Mouse (Mus musculus) kidney, postnatal 0 days (tissue): ENCODE results near the gene Adam15. TPM values are rescaled to one million over a fixed set of nuclear protein-coding genes. Genes with fewer than 3 reads are reported as not detected.

ENCODE experiments used
- ATAC-seq: fragments of 200-750 bp; cut with Nextera tagmentation; replicated peaks from 2 replicates; pipeline ENCODE4 v1.8.0; 2017; ENCODE audit warnings: low read depth, moderate number of reproducible peaks, moderate TSS enrichment, moderate library complexity; ENCODE audit not compliant: low FRiP score
- DNase-seq: peaks from one replicate; pipeline ENCODE4 v3.0.0-alpha.2; 2016; ENCODE audit warnings: low spot score
- H3K27ac ChIP-seq: fragments of 300-500 bp; sonication (generic); 2 replicates; pipeline ENCODE4 v1.5.1; 2014; ENCODE audit warnings: mild to moderate bottlenecking
- H3K27me3 ChIP-seq: fragments of 300-500 bp; sonication (generic); 2 replicates; pipeline ENCODE4 v1.6.1; 2014; ENCODE audit warnings: low read length, mixed read lengths; ENCODE audit not compliant: insufficient read depth
- H3K36me3 ChIP-seq: fragments of 300-500 bp; sonication (generic); 2 replicates; pipeline ENCODE4 v1.6.1; 2014; ENCODE audit warnings: low read length, mixed read lengths; ENCODE audit not compliant: insufficient read depth
- H3K4me1 ChIP-seq: fragments of 300-500 bp; sonication (generic); replicated peaks from 2 replicates; pipeline ENCODE4 v1.6.1; 2014; ENCODE audit warnings: antibody characterized with exemption, low read length, mixed read lengths; ENCODE audit not compliant: insufficient read depth
- H3K4me2 ChIP-seq: fragments of 300-500 bp; sonication (generic); 2 replicates; pipeline ENCODE4 v1.6.1; 2014; ENCODE audit warnings: mild to moderate bottlenecking, low read length, moderate library complexity, mixed read lengths
- H3K4me3 ChIP-seq: fragments of 300-500 bp; sonication (generic); replicated peaks from 2 replicates; pipeline ENCODE4 v1.5.1; 2014; ENCODE audit warnings: low read depth, low read length
- H3K9ac ChIP-seq: fragments of 300-500 bp; sonication (generic); 2 replicates; pipeline ENCODE4 v1.6.1; 2014; ENCODE audit warnings: low read depth, low read length
- H3K9me3 ChIP-seq: fragments of 300-500 bp; sonication (generic); replicated peaks from 2 replicates; pipeline ENCODE4 v1.6.1; 2016; ENCODE audit warnings: low read length, inconsistent platforms, mixed read lengths
- CTCF ChIP-seq: IDR thresholded peaks from 2 replicates; pipeline ENCODE4 v1.5.1; 2016; ENCODE audit warnings: antibody characterized with exemption, low read depth, mild to moderate bottlenecking, moderate library complexity
- WGBS: fragments of 180-500 bp; shearing (Covaris S2); extraction: QIAGEN DNeasy Blood & Tissue Kit; methylation state at CpG from one replicate; pipeline ENCODE4 v1.1.7; 2014; 5-methylcytosine and 5-hydroxymethylcytosine counted together
- polyA plus RNA-seq: library from polyadenylated mRNA; unstranded; fragments of >200 nt; fragmentation: Nextera tagmentation; extraction: Ambion mirVana; gene quantifications from 2 replicates; pipeline ENCODE4 v1.2.1, GENCODE M21; 2015

Adam15 gene
- polyA plus RNA-seq, 1 experiment from 2014 or later = 85.4 TPM

DNA sequence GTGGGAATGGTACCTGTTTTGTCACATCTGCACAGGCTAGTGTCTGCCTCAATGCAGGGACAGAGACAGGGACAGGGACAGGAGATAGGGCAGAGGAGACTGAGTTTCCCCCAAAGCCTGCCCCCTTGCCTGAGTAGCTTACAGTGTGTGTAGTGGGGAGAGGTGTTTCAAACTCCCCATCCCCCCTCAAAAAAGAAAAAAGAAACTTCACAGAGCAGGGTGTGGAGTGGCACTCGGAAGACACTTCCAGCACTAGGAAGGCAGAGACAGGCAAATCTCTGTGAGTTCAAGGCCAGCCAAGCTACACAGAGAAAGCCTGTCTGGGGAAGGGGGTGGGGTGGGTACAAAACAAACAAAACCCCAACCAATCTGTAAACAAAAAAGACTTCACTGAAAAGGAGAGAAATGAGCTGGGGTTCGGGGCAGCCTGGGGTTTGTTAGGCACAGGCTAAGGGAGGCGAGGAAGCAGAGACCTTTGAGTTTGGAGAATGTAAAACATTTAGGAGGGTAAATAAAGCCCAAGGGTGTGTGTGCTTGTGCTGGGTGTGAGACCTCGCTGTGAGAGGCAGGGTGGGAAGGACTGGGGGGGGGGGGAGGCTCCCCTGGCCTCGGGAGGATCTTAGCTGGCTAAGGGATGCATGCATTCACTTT lies 23.9 kb upstream of the Adam15 start:
- H3K4me1 ChIP-seq = peaks cover 4% of the 10 kb centered on the region; the same call in 1 of the 2 replicates
- no peak overlapping the region for H3K4me2 ChIP-seq
- no peaks in the 10 kb centered on the region for H3K27me3 ChIP-seq
- H3K27ac ChIP-seq = no peak overlapping the region
- H3K9me3 ChIP-seq = no peaks in the 10 kb centered on the region
- WGBS = 47% methylated on average over 5 of the region's 5 CpGs
- no peak for TF ChIP-seq CTCF
- DNase-seq (no peak), ATAC-seq (no peak)
- H3K4me3 ChIP-seq = no peak overlapping the region
- no peak overlapping the region for H3K9ac ChIP-seq
- H3K36me3 ChIP-seq = no peaks in the 10 kb centered on the region

DNA sequence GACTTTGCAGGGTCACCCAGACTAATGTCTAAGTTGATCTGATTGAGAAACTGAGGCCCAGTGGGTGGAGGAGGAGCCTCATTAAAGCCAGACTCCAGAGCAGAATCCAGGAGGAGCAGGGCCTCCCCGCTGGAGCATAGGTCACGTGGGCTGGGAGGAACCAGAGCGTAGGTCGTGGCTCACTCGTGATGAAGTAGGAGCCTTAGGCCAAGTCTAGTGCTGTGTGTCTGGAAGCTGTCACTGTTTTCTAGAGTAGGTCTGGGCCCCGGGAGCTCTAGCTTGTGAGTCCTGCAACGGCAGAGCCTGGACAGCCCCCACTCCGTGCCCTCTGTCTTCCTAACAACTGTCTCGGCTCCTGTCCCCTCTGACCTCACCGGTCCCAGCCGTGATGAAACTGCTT lies 17.5 kb upstream of the Adam15 start:
- no peaks in the 10 kb centered on the region for H3K27me3 ChIP-seq
- no peak for TF ChIP-seq CTCF
- no peak overlapping the region for H3K4me3 ChIP-seq
- ATAC-seq (no peak), DNase-seq (no peak)
- H3K4me1 ChIP-seq = no peaks in the 10 kb centered on the region
- no peak overlapping the region for H3K27ac ChIP-seq
- no peak overlapping the region for H3K9ac ChIP-seq
- H3K36me3 ChIP-seq = no peaks in the 10 kb centered on the region
- no peaks in the 10 kb centered on the region for H3K9me3 ChIP-seq
- H3K4me2 ChIP-seq = no peak overlapping the region
- 47% methylated on average over 11 of the region's 11 CpGs for WGBS

DNA sequence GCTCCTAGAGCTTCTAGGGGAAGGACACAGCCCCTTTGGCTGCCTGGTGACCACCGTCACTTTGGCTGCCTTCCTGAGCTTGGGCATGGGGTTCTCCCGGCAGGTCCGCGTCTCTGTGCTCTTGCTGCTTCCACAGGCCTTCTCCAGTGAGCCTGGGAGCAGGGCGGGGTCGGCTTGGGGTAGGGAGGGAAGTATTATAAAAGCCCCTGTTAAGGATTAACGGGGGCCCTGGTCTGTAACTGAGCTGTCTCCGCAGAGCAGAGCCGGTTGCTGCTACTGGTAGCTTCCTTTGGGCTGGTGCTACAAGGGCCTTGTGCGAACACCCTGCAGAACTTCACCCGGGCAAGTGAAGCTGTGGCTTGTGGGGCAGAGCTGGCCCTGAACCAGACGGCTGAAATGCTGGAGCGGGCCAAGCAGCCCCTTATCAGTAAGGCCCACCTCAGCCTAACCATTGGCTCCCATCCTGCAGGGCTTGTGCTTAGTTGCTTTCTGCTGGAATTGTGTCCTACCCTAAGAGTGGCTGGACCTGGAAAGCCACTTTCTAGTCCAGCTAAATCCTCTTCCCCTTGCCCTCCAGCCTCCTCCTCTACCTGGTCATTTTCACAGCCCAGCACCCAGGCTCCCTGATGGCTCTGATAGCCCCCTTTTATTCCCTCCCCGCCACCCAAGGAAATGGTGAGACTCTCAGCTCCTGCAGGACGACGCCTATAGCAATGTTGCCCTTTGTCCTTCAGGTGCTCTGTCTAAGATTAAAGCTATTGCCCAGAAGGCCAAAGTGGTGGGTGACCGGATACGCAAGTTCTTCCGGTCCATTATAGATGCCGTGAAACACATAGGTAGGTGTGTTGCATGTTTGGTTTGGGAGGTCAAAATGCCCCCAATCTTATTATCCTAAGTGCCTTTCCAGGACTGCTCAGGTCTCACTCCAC lies 16.0 kb upstream of the Adam15 start:
- Histone ChIP-seq H3K4me3 (no peak overlapping the region), H3K36me3 (no peaks in the 10 kb centered on the region), H3K27me3 (no peaks in the 10 kb centered on the region), H3K9ac (no peak overlapping the region), H3K4me2 (no peak overlapping the region), H3K27ac (no peak overlapping the region), H3K9me3 (no peaks in the 10 kb centered on the region), H3K4me1 (no peaks in the 10 kb centered on the region)
- ATAC-seq (peak; percentile 34; the same call in 1 of the 2 replicates), DNase-seq (no peak)
- WGBS = 61% methylated on average over 20 of the region's 20 CpGs
- TF ChIP-seq CTCF = no peak

DNA sequence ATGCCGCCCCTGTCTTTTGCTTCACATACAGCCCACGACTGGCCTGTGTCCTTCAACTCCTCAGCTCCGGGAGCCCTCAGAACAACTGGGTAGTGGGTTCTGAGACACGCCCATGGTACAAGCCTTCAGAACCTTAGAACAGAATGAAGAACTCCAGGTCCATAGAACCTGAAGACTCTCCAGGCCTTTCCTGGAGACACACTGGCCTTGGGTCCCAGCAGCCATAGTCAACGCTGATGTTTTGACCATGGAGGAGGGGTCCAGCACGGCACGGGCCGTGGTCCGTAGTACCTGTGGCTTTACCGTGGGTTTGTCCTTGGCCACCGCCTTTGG lies 15.3 kb upstream of the Adam15 start, which contains the start of gene Dcst1:
Dcst1 (minus strand) TSS at position 101 of the 333 bp plus-strand sequence.
- Histone ChIP-seq H3K36me3 (no peaks in the 10 kb centered on the region), H3K4me3 (no peak within 1 kb of the TSS), H3K27ac (no peak within 1 kb of the TSS), H3K9ac (no peak within 1 kb of the TSS), H3K9me3 (no peaks in the 10 kb centered on the region), H3K4me2 (no peak within 1 kb of the TSS), H3K4me1 (no peaks in the 10 kb centered on the region), H3K27me3 (no peaks in the 10 kb centered on the region)
- 86% methylated on average over 11 of the region's 11 CpGs for WGBS
- no peak for ATAC-seq
- TF ChIP-seq CTCF = no peak
- DNase-seq = no peak

DNA sequence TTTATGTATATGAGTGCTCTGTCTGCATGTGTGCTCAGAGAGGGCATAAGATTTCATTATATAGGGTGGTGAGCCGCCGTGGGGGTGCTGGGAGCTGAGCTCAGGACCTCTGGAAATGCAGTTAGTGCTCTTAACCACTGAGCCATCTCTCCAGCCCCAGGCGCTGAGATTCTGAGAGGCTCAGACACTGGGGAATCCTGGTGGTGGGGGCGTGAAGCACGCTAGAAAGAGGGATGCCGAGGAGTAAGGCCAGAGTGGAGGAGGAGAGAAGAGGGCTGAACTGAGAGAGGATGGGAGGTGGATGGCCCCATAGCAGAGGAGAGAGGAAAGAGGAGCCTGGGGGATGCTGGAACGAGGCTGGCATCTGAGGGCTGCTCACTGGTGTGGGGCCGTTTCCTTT lies 14.8 kb upstream of the Adam15 start:
- WGBS = 60% methylated on average over 8 of the region's 8 CpGs
- Histone ChIP-seq H3K9ac (no peak overlapping the region), H3K27me3 (no peaks in the 10 kb centered on the region), H3K4me1 (no peaks in the 10 kb centered on the region), H3K27ac (no peak overlapping the region), H3K36me3 (no peaks in the 10 kb centered on the region), H3K4me3 (no peak overlapping the region), H3K9me3 (no peaks in the 10 kb centered on the region), H3K4me2 (no peak overlapping the region)
- DNase-seq (no peak), ATAC-seq (no peak)
- no peak for TF ChIP-seq CTCF

DNA sequence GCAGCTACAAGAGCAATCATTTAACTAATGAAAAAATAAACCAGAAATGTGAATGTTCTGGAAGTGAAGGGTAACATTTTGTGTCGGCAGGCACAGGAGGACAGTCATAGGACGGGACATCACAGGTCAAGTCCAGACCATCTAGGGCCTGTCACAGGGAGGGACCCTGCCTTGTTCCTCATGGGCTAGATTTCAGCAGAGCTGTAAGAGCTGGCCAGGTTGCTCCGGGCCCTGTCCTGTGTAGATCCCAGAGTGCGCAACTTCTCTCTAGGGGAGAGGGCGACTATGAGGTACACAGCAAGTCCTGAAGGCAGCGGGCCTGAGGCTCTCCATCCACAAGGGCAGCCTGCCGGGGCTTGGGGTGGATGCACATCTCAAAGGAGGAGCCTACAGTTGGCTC lies 11.9 kb upstream of the Adam15 start, which contains the start of gene Dcst2:
Dcst2 (plus strand) TSS at position 301 of the 400 bp plus-strand sequence.
- no peaks in the 10 kb centered on the region for H3K4me1 ChIP-seq
- H3K9me3 ChIP-seq = no peaks in the 10 kb centered on the region
- H3K36me3 ChIP-seq = no peaks in the 10 kb centered on the region
- 92% methylated on average over 7 of the region's 7 CpGs for WGBS
- no peak within 1 kb of the TSS for H3K4me2 ChIP-seq
- ATAC-seq (no peak), DNase-seq (no peak)
- no peak within 1 kb of the TSS for H3K27ac ChIP-seq
- H3K4me3 ChIP-seq = no peak within 1 kb of the TSS
- no peak within 1 kb of the TSS for H3K9ac ChIP-seq
- H3K27me3 ChIP-seq = no peaks in the 10 kb centered on the region
- no peak for TF ChIP-seq CTCF
